Mouse (Mus musculus) adrenal gland, adult 2 months (tissue): ENCODE measurements around the gene Cxcr3. TPM values are rescaled to one million over a fixed set of nuclear protein-coding genes. Genes with fewer than 3 reads are reported as not detected.

Source experiments
- DNase-seq: peaks from one replicate; pipeline ENCODE4 v3.0.0; 2021
- long read RNA-seq: library from polyadenylated mRNA; stranded (forward); transcript quantifications from one replicate; pipeline ENCODE4 v2.0.0, GENCODE M21; 2021
- polyA plus RNA-seq: library from polyadenylated mRNA; depleted of rRNA; stranded (reverse); fragments of >200 nt; gene quantifications from 2 replicates; pipeline ENCODE4 v1.2.3, GENCODE M21; 2012; rRNA removed
- total RNA-seq, 2 experiments: library from RNA; stranded (reverse); gene quantifications; 2 replicates each; pipeline ENCODE4 v1.2.3; 2021

Gene Cxcr3
- under 1 TPM; 0.20 to 0.31 TPM for total RNA-seq
- polyA plus RNA-seq, result 1.5 and 1.9 TPM in 2 replicates
- long read RNA-seq, result 0 reads

GRCm38 (mm10) chrX:101733828-101734319 lies at the start of gene Cxcr3:
Gene Cxcr3, minus strand, starts transcription at chrX:101734269.
- DNase-seq, result peak; percentile 76

GRCm38 (mm10) chrX:101772035-101772434 lies 38.0 kb upstream of the Cxcr3 start:
- DNase-seq, result peak; percentile 37

GRCm38 (mm10) chrX:101770307-101770706 lies 36.2 kb upstream of the Cxcr3 start:
- no peak for DNase-seq

- DNase-seq, result no peak
Observed at GRCm38 (mm10) chrX:101769478-101769877, 35.4 kb upstream of the Cxcr3 start.

- DNase-seq, result no peak
Observed at GRCm38 (mm10) chrX:101767280-101767679, 33.2 kb upstream of the Cxcr3 start.

GRCm38 (mm10) chrX:101765111-101765510 lies 31.0 kb upstream of the Cxcr3 start:
- no peak for DNase-seq

GRCm38 (mm10) chrX:101764621-101765020 lies 30.6 kb upstream of the Cxcr3 start:
- DNase-seq, result no peak

- peak; percentile 9 for DNase-seq
Observed at GRCm38 (mm10) chrX:101754478-101754877, 20.4 kb upstream of the Cxcr3 start.

GRCm38 (mm10) chrX:101750144-101750543 lies 16.1 kb upstream of the Cxcr3 start:
- no peak for DNase-seq

GRCm38 (mm10) chrX:101741064-101741433 lies 7.0 kb upstream of the Cxcr3 start:
- no peak for DNase-seq

GRCm38 (mm10) chrX:101740335-101741063 lies 6.4 kb upstream of the Cxcr3 start:
- no peak for DNase-seq

GRCm38 (mm10) chrX:101737201-101737600 lies 3.1 kb upstream of the Cxcr3 start:
- DNase-seq, result no peak

- no peak for DNase-seq
Observed at GRCm38 (mm10) chrX:101734981-101735380, 912 bp upstream of the Cxcr3 start.

GRCm38 (mm10) chrX:101733288-101733687 lies 781 bp downstream of the Cxcr3 start:
- no peak for DNase-seq

- DNase-seq, result no peak
Observed at GRCm38 (mm10) chrX:101732644-101733043, 1.4 kb downstream of the Cxcr3 start.

- DNase-seq, result peak; percentile 31
Observed at GRCm38 (mm10) chrX:101730010-101730409, 4.1 kb downstream of the Cxcr3 start.

- no peak for DNase-seq
Observed at GRCm38 (mm10) chrX:101720401-101720800, 13.7 kb downstream of the Cxcr3 start.

- DNase-seq, result peak; percentile 29
Observed at GRCm38 (mm10) chrX:101705111-101705510, 29.0 kb downstream of the Cxcr3 start.

- no peak for DNase-seq
Observed at GRCm38 (mm10) chrX:101698232-101698631, 35.8 kb downstream of the Cxcr3 start.

- no peak for DNase-seq
Observed at GRCm38 (mm10) chrX:101697537-101697936, 36.5 kb downstream of the Cxcr3 start.

- DNase-seq, result no peak
Observed at GRCm38 (mm10) chrX:101695686-101696085, 38.4 kb downstream of the Cxcr3 start.
